Mouse (Mus musculus): ENCODE measurements at regions not wholly inside any gene's neighbourhood (a gene's known extent, or its start where the extent isn't known, plus 50 kb on each side); places are given as distances from the start of the nearest gene placed in this dataset.
A peak's percentile ranks its signal among the peaks of the same experiment; 100 is the strongest.

- H3K36me3 ChIP-seq (replicated peaks), result no peaks in the 10 kb centered on the region
- no peak for DNase-seq (ENCODE audit: extremely low spot score, low spot score)
These were observed 82.7 kb upstream of the Sipa1l1 start for GRCm38 (mm10) chr12:82086441-82086840.

GRCm38 (mm10) chr12:82089288-82089687 lies 79.8 kb upstream of the Sipa1l1 start:
- peaks cover 16% of the 10 kb centered on the region for H3K4me1 ChIP-seq
- no peak overlapping the region for H3K27ac ChIP-seq
- no peak for DNase-seq (ENCODE audit: extremely low spot score, low spot score)
- H3K9me3 ChIP-seq, result no peaks in the 10 kb centered on the region
- WGBS, result 86% methylated on average over 6 of the region's 6 CpGs
- H3K36me3 ChIP-seq (replicated peaks), result no peaks in the 10 kb centered on the region
- H3K27me3 ChIP-seq (ENCODE audit: poor library complexity, severe bottlenecking), result no peaks in the 10 kb centered on the region
- no peak overlapping the region for H3K4me3 ChIP-seq

More at GRCm38 (mm10) chr12:82086441-82086840, 82.7 kb upstream of the Sipa1l1 start:
- Histone ChIP-seq H3K27me3 (ENCODE audit: poor library complexity, severe bottlenecking) (no peaks in the 10 kb centered on the region), H3K9me3 (no peaks in the 10 kb centered on the region; the same call in 1 of the 2 replicates), H3K4me3 (no peak overlapping the region), H3K27ac (no peak overlapping the region), H3K4me1 (no peaks in the 10 kb centered on the region)

GRCm38 (mm10) chr12:82093317-82093716 lies 75.8 kb upstream of the Sipa1l1 start:
- Histone ChIP-seq H3K36me3 (replicated peaks) (no peaks in the 10 kb centered on the region), H3K4me1 (peaks cover 19% of the 10 kb centered on the region), H3K27ac (peak overlapping the region; percentile 25; the same call in 1 of the 2 replicates), H3K4me3 (no peak overlapping the region), H3K27me3 (ENCODE audit: poor library complexity, severe bottlenecking) (no peaks in the 10 kb centered on the region), H3K9me3 (peaks cover 6% of the 10 kb centered on the region; the same call in 1 of the 2 replicates)
- WGBS, result 49% methylated on average over 7 of the region's 7 CpGs
- no peak for DNase-seq (ENCODE audit: extremely low spot score, low spot score)

- H3K36me3 ChIP-seq (replicated peaks), result no peaks in the 10 kb centered on the region
- H3K4me3 ChIP-seq, result no peak overlapping the region
- no peak for DNase-seq (ENCODE audit: extremely low spot score, low spot score)
- no peak overlapping the region for H3K27ac ChIP-seq
- H3K4me1 ChIP-seq, result peaks cover 19% of the 10 kb centered on the region
- WGBS, result 93% methylated on average over 1 of the region's 1 CpGs
- H3K9me3 ChIP-seq, result peaks cover 6% of the 10 kb centered on the region; the same call in 1 of the 2 replicates
- no peaks in the 10 kb centered on the region for H3K27me3 ChIP-seq (ENCODE audit: poor library complexity, severe bottlenecking)
These were observed 73.7 kb upstream of the Sipa1l1 start for GRCm38 (mm10) chr12:82095396-82095795.

- 92% methylated on average over 6 of the region's 6 CpGs for WGBS
- H3K4me3 ChIP-seq, result no peak overlapping the region
- no peak for DNase-seq (ENCODE audit: extremely low spot score, low spot score)
- no peak overlapping the region for H3K27ac ChIP-seq
- H3K36me3 ChIP-seq (replicated peaks), result no peaks in the 10 kb centered on the region
- peaks cover 19% of the 10 kb centered on the region for H3K4me1 ChIP-seq
- peaks cover 6% of the 10 kb centered on the region; the same call in 1 of the 2 replicates for H3K9me3 ChIP-seq
- no peaks in the 10 kb centered on the region for H3K27me3 ChIP-seq (ENCODE audit: poor library complexity, severe bottlenecking)
These were observed 72.0 kb upstream of the Sipa1l1 start for GRCm38 (mm10) chr12:82097126-82097525.

GRCm38 (mm10) chr12:82097620-82098019 lies 71.5 kb upstream of the Sipa1l1 start:
- Histone ChIP-seq H3K9me3 (peaks cover 6% of the 10 kb centered on the region; the same call in 1 of the 2 replicates), H3K4me3 (no peak overlapping the region), H3K36me3 (replicated peaks) (no peaks in the 10 kb centered on the region), H3K27me3 (ENCODE audit: poor library complexity, severe bottlenecking) (no peaks in the 10 kb centered on the region), H3K4me1 (peaks cover 18% of the 10 kb centered on the region), H3K27ac (no peak overlapping the region)
- WGBS, result 92% methylated on average over 4 of the region's 4 CpGs
- DNase-seq (ENCODE audit: extremely low spot score, low spot score), result no peak

- H3K36me3 ChIP-seq (replicated peaks), result no peaks in the 10 kb centered on the region
- H3K4me3 ChIP-seq, result no peak overlapping the region
- no peaks in the 10 kb centered on the region for H3K27me3 ChIP-seq (ENCODE audit: poor library complexity, severe bottlenecking)
- no peaks in the 10 kb centered on the region for H3K4me1 ChIP-seq
- 87% methylated on average over 10 of the region's 10 CpGs for WGBS
- no peak overlapping the region for H3K27ac ChIP-seq
- peaks cover 13% of the 10 kb centered on the region for H3K9me3 ChIP-seq
- no peak for DNase-seq (ENCODE audit: extremely low spot score, low spot score)
These were observed 64.9 kb upstream of the Sipa1l1 start for GRCm38 (mm10) chr12:82104211-82104610.

GRCm38 (mm10) chr12:82105184-82106031 lies 63.7 kb upstream of the Sipa1l1 start:
- no peaks in the 10 kb centered on the region for H3K36me3 ChIP-seq (replicated peaks)
- H3K4me1 ChIP-seq, result no peaks in the 10 kb centered on the region
- no peak for DNase-seq (ENCODE audit: extremely low spot score, low spot score)
- H3K27ac ChIP-seq, result no peak overlapping the region
- no peak overlapping the region for H3K4me3 ChIP-seq
- no peaks in the 10 kb centered on the region for H3K27me3 ChIP-seq (ENCODE audit: poor library complexity, severe bottlenecking)
- 86% methylated on average over 17 of the region's 17 CpGs for WGBS
- H3K9me3 ChIP-seq, result peaks cover 13% of the 10 kb centered on the region

- H3K36me3 ChIP-seq (replicated peaks), result no peaks in the 10 kb centered on the region
- WGBS, result 72% methylated on average over 7 of the region's 7 CpGs
- H3K4me1 ChIP-seq, result peaks cover 23% of the 10 kb centered on the region
These were observed 53.4 kb upstream of the Sipa1l1 start for GRCm38 (mm10) chr12:82115766-82116165.

More at GRCm38 (mm10) chr12:82115766-82116165, 53.4 kb upstream of the Sipa1l1 start:
- no peak overlapping the region for H3K4me3 ChIP-seq
- no peaks in the 10 kb centered on the region for H3K27me3 ChIP-seq (ENCODE audit: poor library complexity, severe bottlenecking)
- H3K9me3 ChIP-seq, result peaks cover 3% of the 10 kb centered on the region; the same call in 1 of the 2 replicates
- DNase-seq (ENCODE audit: extremely low spot score, low spot score), result no peak
- H3K27ac ChIP-seq, result no peak overlapping the region
